Mouse (Mus musculus): ENCODE measurements around the gene Chfr. TPM values are rescaled to one million over a fixed set of nuclear protein-coding genes. Genes with fewer than 3 reads are reported as not detected.

The Chfr gene
- 37.2 and 39.0 TPM in 2 replicates for polyA plus RNA-seq (2016; fragmentation: Nextera tagmentation; extraction: Ambion mirVana)

GRCm38 (mm10) chr5:110135293-110136086 is at the start of gene Chfr:
Chfr (plus strand) TSS chr5:110135842.
- H3K36me3 ChIP-seq = peaks cover 16% of the 10 kb centered on the region
- H3K27ac ChIP-seq = peak within 1 kb of the TSS; percentile 84
- H3K4me1 ChIP-seq = 0 out of 2 replicates have a peak, but pooled peaks cover 3% of the 10 kb centered on the region
- peak; percentile 100 for DNase-seq (ENCODE audit: low spot score)
- H3K9me3 ChIP-seq = 0 out of 2 replicates have a peak, but pooled peaks cover 5% of the 10 kb centered on the region
- H3K4me3 ChIP-seq = peak within 1 kb of the TSS; percentile 84
- WGBS = 4% methylated on average over 46 of the region's 46 CpGs
- H3K27me3 ChIP-seq (ENCODE audit: insufficient read depth, poor library complexity, severe bottlenecking) = no peaks in the 10 kb centered on the region

GRCm38 (mm10) chr5:110086161-110086866 is 49.3 kb upstream of the Chfr start:
- H3K9me3 ChIP-seq = no peaks in the 10 kb centered on the region
- H3K36me3 ChIP-seq = no peaks in the 10 kb centered on the region
- H3K27me3 ChIP-seq (ENCODE audit: insufficient read depth, poor library complexity, severe bottlenecking) = no peaks in the 10 kb centered on the region
- 0 out of 2 replicates have a peak, but pooled peaks cover 3% of the 10 kb centered on the region for H3K4me1 ChIP-seq
- DNase-seq (ENCODE audit: low spot score) = peak; percentile 82
- 21% methylated on average over 14 of the region's 14 CpGs for WGBS
- H3K27ac ChIP-seq = no peak overlapping the region
- H3K4me3 ChIP-seq = peak overlapping the region; percentile 40

GRCm38 (mm10) chr5:110091546-110091945 is 44.1 kb upstream of the Chfr start:
- peaks cover 4% of the 10 kb centered on the region; the same call in 1 of the 2 replicates for H3K4me1 ChIP-seq
- no peaks in the 10 kb centered on the region for H3K9me3 ChIP-seq
- no peaks in the 10 kb centered on the region for H3K27me3 ChIP-seq (ENCODE audit: insufficient read depth, poor library complexity, severe bottlenecking)
- no peaks in the 10 kb centered on the region for H3K36me3 ChIP-seq
- no peak for DNase-seq (ENCODE audit: low spot score)
- no peak overlapping the region for H3K27ac ChIP-seq
- no peak overlapping the region for H3K4me3 ChIP-seq
- 71% methylated on average over 2 of the region's 2 CpGs for WGBS

GRCm38 (mm10) chr5:110094030-110094846 is 41.4 kb upstream of the Chfr start, which contains the start of gene Gm35315:
Gm35315 (minus strand) TSS chr5:110094420.
- Histone ChIP-seq H3K9me3 (no peaks in the 10 kb centered on the region), H3K27ac (peak within 1 kb of the TSS; percentile 89), H3K4me1 (peaks cover 4% of the 10 kb centered on the region; the same call in 1 of the 2 replicates), H3K36me3 (no peaks in the 10 kb centered on the region), H3K27me3 (ENCODE audit: insufficient read depth, poor library complexity, severe bottlenecking) (peaks cover 8% of the 10 kb centered on the region), H3K4me3 (peak within 1 kb of the TSS; percentile 69)
- DNase-seq (ENCODE audit: low spot score) = peak; percentile 95
- WGBS = 2% methylated on average over 25 of the region's 25 CpGs

GRCm38 (mm10) chr5:110094847-110095213 is 40.8 kb upstream of the Chfr start:
- H3K27me3 ChIP-seq (ENCODE audit: insufficient read depth, poor library complexity, severe bottlenecking) = peaks cover 12% of the 10 kb centered on the region
- peaks cover 4% of the 10 kb centered on the region; the same call in 1 of the 2 replicates for H3K4me1 ChIP-seq
- H3K36me3 ChIP-seq = no peaks in the 10 kb centered on the region
- peak overlapping the region; percentile 69 for H3K4me3 ChIP-seq
- no peaks in the 10 kb centered on the region for H3K9me3 ChIP-seq
- DNase-seq (ENCODE audit: low spot score) = no peak
- H3K27ac ChIP-seq = peak overlapping the region; percentile 89
- WGBS = 7% methylated on average over 4 of the region's 4 CpGs

- Histone ChIP-seq H3K4me3 (no peak overlapping the region), H3K9me3 (no peaks in the 10 kb centered on the region), H3K4me1 (peaks cover 28% of the 10 kb centered on the region), H3K36me3 (peaks cover 18% of the 10 kb centered on the region), H3K27ac (no peak overlapping the region), H3K27me3 (ENCODE audit: insufficient read depth, poor library complexity, severe bottlenecking) (peaks cover 34% of the 10 kb centered on the region)
- WGBS = 41% methylated on average over 1 of the region's 1 CpGs
- no peak for DNase-seq (ENCODE audit: low spot score)
These were observed 36.6 kb upstream of the Chfr start for GRCm38 (mm10) chr5:110098991-110099477.

- WGBS = 4% methylated on average over 25 of the region's 25 CpGs
- no peak for DNase-seq (ENCODE audit: low spot score)
- H3K9me3 ChIP-seq = no peaks in the 10 kb centered on the region
- no peak within 1 kb of the TSS for H3K27ac ChIP-seq
- peaks cover 27% of the 10 kb centered on the region for H3K36me3 ChIP-seq
- H3K27me3 ChIP-seq (ENCODE audit: insufficient read depth, poor library complexity, severe bottlenecking) = peaks cover 34% of the 10 kb centered on the region
- H3K4me3 ChIP-seq = peak within 1 kb of the TSS; percentile 59
- H3K4me1 ChIP-seq = peaks cover 27% of the 10 kb centered on the region
These were observed 35.7 kb upstream of the Chfr start, which contains the start of gene Plcxd1 for GRCm38 (mm10) chr5:110099656-110100580. Plcxd1 (plus strand) TSS chr5:110099969.

GRCm38 (mm10) chr5:110100921-110101631 is 34.6 kb upstream of the Chfr start:
- no peaks in the 10 kb centered on the region for H3K9me3 ChIP-seq
- peaks cover 25% of the 10 kb centered on the region for H3K4me1 ChIP-seq
- H3K27ac ChIP-seq = peak overlapping the region; percentile 52
- H3K27me3 ChIP-seq (ENCODE audit: insufficient read depth, poor library complexity, severe bottlenecking) = peaks cover 34% of the 10 kb centered on the region
- 1% methylated on average over 37 of the region's 37 CpGs for WGBS
- DNase-seq (ENCODE audit: low spot score) = peak; percentile 75
- H3K4me3 ChIP-seq = peak overlapping the region; percentile 59
- peaks cover 39% of the 10 kb centered on the region for H3K36me3 ChIP-seq

GRCm38 (mm10) chr5:110101716-110102347 is 33.8 kb upstream of the Chfr start:
- DNase-seq (ENCODE audit: low spot score) = peak; percentile 87

GRCm38 (mm10) chr5:110102429-110102828 is 33.2 kb upstream of the Chfr start:
- H3K4me1 ChIP-seq = peaks cover 35% of the 10 kb centered on the region
- peaks cover 34% of the 10 kb centered on the region for H3K27me3 ChIP-seq (ENCODE audit: insufficient read depth, poor library complexity, severe bottlenecking)
- H3K27ac ChIP-seq = no peak overlapping the region
- no peak overlapping the region; the same call in 1 of the 2 replicates for H3K4me3 ChIP-seq
- DNase-seq (ENCODE audit: low spot score) = no peak
- H3K9me3 ChIP-seq = no peaks in the 10 kb centered on the region
- H3K36me3 ChIP-seq = peaks cover 44% of the 10 kb centered on the region
- WGBS = 87% methylated on average over 13 of the region's 13 CpGs

More at GRCm38 (mm10) chr5:110101716-110102347, 33.8 kb upstream of the Chfr start:
- peaks cover 32% of the 10 kb centered on the region for H3K4me1 ChIP-seq
- WGBS = 12% methylated on average over 34 of the region's 34 CpGs
- H3K36me3 ChIP-seq = peaks cover 44% of the 10 kb centered on the region
- peaks cover 34% of the 10 kb centered on the region for H3K27me3 ChIP-seq (ENCODE audit: insufficient read depth, poor library complexity, severe bottlenecking)
- H3K27ac ChIP-seq = peak overlapping the region; percentile 52
- H3K4me3 ChIP-seq = peak overlapping the region; percentile 59
- no peaks in the 10 kb centered on the region for H3K9me3 ChIP-seq
